Mouse (Mus musculus) kidney, postnatal 36 days (tissue): ENCODE results near the gene Tdrkh.
A peak's percentile ranks its signal among the peaks of the same experiment; 100 is the strongest.

Experiments used
- DNase-seq, 2 experiments: peaks; one replicate each; pipeline ENCODE4 v3.0.0; 2021 to 2022; ENCODE audit warnings: mixed read lengths in 2 of 2

The Tdrkh gene

DNA sequence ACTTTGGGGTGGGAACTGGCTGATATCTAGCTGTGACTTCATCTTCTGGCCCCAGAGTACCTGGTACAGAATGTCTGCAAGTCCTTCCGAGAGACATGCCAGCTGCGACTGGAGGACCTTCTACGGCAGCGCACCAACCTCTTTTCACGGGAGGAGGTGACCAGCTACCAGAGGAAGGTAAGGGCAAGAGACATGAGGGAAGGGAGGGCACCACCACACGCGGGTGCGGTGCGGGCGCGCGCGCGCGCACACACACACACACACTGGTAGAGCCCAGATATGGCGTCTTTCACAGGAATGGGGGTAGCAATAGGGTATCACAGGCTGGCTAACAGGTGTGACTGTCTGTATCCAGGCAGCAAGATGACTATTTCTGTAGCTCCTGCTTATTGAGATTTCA lies 23.7 kb upstream of the Tdrkh start:
- DNase-seq = no peak

DNA sequence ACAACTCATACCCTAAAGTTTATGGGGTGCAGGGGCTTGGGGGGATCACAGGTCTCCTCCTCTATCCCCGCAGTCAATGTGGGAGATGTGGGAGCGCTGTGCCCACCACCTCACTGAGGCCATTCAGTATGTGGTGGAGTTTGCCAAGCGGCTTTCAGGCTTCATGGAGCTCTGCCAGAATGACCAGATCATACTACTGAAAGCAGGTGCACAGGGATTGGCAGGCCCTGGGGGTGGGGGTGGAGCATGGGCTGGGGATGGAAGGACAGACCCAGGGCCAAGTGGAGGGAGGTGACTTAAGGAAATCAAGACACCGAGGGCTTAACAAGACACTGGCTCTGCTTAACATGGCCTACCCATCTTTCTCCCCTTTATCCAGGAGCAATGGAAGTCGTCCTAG lies 22.1 kb upstream of the Tdrkh start:
- no peak for DNase-seq

DNA sequence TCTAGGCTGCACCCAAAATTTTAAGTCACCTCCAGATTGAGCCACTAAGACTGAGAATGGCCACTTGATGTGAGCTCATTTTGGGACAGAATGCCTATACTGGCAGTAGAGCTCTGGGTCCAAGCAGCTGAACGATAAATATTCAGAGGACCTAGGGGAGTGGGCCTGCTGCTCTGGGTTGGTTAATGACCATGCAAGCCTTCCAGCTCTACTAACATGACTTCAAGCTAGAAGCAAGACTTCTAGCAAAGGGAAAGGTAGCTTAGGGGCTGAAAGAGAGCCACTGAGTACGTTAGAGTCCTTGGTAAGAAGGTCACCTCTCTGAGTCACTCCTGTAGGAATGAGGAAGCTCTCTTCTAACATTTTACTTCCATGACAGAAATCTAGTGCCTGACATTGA lies 20.9 kb upstream of the Tdrkh start:
- DNase-seq = no peak

DNA sequence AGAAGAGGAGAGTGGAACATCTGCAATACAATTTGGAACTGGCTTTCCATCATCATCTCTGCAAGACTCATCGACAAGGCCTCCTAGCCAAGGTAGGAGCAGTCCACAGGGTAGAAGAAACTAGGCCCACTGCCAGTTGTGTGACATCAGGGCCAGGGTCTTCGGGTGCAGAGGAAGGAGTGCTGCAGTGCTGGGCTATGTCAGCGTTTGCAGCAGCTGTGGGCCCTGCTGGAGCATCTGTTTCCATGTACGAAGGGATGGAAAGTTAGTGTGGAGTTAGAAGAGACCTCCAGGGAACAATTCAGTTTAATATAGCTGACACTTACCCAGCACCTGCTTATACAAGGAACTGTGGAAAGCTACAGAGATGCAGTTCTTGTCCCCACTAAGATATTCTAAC lies 20.0 kb upstream of the Tdrkh start:
- DNase-seq = no peak

DNA sequence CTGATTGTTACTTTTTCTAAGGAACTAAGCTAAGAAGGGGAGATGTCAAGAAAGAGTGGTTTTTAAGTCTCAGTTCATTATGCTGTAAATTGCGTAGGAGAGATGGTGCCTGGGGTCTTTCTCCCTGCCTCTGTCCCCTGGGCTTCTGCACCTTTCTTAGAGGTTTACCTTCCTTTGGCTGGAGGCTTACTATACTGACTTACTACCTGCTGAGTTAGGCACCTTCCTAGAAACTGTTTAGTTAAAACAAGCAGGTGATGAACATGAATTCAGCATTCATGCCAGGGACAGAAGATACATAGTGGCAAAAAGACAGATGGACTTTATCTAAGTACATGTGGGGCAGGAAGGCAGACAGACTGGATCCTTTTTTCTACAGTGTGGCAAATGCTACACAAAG lies 16.7 kb upstream of the Tdrkh start:
- no peak for DNase-seq

DNA sequence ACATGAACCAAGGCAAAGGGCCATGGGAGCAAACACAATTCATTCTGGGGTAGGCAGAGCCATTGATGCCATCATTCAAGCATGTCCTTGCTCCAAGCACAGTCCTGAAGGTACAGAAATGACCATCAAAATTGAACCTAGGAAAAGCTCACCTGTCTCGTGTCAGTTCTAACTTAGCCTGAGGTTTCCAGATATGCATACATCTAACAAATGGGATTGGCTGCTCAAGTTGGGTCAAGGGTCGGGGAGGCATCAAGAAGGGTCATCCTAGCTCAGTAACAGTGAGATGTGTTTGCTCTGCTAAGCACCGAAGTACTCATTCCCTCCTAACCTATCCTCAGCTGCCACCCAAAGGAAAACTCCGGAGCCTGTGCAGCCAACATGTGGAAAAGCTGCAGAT lies 16.2 kb upstream of the Tdrkh start:
- no peak for DNase-seq

DNA sequence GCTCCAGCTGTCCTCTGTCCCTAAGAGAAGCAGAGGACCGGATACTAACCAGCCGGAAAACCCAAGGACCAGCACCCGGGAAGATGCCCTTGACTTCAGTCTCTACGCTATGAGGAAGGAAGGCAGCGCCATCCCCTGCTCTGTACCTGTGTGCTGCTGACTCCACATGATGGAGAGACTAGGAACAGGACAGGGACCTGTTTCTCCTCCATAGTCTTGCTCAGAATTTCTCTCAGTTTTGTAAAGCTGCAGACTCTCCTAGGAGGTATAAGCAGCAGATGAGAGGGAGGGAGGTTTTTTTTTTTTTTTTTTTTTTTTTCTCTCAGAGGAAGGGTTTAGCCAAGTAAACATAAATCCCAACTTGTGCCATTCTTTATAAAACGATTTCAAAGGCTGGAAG lies 14.9 kb upstream of the Tdrkh start, which contains the start of gene Lingo4:
Gene Lingo4 (plus strand): TSS at position 301 of the 400 bp plus-strand sequence.
- no peak for DNase-seq

DNA sequence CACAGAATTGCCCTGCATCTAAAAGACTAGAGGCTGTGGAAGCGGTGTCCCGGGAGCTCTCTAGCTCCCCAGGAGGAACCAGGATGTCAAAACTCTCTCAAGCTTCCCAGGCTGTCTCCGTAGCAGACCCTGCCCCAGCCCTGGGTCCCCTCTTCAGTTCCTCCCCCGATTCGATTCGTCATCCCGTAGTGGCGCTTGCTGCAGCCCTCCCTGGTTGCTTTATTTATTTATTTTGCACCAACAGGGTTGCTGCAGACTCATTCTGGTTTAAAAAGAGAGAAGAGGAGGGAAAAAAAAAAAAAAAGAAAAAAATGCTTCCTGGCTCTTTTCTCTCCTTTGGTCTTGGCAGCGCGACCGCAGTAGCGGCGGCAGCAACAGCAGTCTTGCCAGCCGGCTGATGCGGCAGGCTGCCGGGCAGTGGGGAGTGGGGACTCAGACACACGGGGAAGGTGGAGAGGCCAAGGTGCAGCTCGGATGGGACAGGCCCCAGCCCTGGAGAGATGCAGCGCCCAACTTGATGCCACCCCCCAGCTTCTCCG lies 14.1 kb upstream of the Tdrkh start:
- peak in 1 of 2 experiments; percentile 59 for DNase-seq

DNA sequence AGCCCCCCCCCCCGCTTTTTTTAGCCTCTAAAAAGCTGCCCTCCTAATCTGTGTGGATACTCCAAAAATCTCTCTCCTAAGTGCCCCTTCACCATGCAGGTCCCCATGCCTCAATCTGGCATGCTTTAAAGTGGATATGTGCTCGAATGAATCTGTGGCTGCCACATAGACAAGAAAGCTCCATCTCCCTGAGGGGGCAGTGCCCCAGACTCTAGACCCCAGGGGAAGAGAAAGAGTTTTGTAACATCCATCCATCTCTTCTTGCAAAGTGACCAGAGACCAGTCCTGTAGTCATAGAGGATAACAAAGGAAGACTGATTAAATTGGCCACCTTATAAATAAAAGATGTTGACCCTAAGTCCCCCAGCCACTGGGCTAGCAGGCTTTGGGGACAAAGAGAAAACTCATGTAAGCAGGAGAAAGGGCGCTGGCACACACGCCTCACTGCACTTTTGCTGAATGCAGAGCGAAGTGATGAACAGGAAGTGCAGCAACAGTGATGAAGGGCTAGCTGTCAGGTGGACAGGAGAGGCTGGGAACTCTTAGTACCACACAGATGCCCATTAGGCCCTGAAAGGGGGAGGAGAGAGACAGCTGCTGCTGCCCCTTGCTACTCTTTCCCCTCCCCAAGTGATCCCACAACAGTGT lies 13.3 kb upstream of the Tdrkh start:
- no peak for DNase-seq

DNA sequence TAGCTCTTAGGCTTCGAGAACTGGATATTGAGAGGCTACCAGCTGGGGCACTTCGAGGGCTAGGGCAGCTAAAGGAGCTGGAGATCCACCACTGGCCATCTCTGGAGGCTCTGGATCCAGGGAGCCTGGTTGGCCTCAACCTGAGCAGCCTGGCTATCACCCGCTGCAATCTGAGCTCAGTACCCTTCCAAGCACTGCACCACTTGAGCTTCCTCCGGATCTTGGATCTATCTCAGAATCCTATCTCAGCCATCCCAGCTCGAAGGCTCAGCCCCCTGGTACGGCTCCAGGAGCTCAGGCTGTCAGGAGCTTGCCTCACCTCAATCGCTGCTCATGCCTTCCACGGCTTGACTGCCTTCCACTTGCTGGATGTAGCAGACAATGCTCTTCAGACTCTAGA lies 10.6 kb upstream of the Tdrkh start:
- no peak for DNase-seq

DNA sequence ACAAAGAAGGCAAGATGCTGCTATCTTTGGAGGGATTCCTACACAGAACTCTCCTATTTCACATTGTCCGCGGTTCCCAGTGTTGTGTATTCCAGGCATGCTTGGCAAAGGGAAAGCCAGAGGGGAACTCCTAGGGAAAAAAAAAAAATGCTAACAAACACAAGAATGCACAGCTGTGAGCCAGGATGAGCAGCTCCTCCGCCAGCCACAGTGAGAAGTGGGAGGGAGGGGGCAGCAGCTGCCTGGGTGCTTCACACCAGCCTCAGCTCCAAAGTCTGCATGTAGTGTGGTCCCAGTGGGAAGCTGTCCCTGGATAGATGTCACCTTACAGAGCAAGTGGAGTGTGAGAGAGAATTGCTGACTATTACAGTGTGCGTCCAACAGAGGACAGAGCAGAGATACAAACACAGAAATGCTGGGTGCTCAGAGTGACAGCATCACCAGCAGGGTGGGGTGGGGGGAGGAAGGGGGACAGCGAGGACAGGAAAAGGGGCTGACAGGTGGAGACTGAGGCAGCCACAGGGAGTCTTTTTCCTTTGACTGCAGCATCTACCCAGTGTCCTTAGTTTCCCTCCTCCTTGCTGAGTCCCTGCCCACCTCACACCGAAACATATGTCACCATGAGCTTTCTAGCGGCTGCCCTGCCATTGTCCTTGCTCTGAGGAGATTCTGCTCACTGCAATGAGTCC lies 8.6 kb upstream of the Tdrkh start:
- no peak for DNase-seq

DNA sequence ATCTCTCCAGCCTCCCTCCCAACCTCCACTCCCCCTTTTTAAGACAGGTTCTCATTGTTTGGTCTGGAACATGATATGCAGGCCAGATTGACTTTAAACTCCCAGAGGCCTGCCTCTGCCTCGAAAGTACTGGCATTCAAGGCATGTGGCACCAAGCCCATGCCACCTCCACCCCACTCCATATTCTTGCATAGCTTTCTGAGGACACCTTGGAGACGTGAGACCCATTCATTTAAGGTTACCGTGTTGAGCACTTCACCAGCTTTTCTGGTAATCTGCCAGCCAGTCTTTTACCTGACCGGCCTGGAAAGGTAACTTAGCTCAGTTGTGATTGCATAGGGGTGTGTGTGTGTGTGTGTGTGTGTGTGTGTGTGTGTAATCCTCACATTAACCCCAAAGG lies 7.5 kb upstream of the Tdrkh start:
- DNase-seq = peak in 1 of 2 experiments; percentile 27

DNA sequence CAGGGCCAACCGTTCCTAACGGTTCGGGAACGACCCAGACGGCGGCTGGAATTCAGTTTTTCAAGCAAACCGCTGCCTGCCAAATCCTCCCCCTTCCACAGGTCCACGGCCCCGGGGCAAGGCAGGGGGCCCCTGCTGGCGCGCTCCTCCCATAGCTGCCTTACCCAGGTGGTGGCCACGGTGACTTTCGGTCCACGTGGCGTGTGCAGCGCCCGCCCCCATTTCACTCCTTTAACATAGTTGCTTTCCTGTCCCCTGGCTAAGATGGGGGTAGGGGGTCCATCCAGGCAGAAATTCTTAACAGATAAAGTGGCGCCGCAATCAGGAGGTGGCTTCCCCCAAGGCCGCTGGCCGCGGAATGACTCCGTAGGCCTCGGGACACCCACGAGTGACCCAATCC lies 543 bp upstream of the Tdrkh start:
- peak in 1 of 2 experiments; percentile 39 for DNase-seq

DNA sequence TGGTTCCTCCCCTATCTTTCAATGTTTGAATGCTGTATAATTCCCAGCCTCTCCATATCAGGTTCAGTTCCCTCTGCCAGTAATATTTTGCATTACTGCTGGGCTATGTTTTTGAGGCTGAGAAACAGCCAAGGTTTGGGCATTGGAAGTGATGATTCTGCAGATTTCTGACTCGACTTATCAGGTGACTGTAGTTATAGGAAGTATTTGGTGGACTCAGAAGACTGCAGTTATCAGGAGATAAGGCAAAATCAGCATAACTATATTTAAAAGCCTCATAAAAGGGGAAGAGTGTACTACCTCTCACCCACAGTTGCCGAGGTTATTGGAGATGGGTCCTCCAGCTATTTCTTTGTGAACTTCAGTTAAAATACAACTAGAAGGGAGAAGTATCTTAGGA lies 17.9 kb downstream of the Tdrkh start:
- DNase-seq = no peak

DNA sequence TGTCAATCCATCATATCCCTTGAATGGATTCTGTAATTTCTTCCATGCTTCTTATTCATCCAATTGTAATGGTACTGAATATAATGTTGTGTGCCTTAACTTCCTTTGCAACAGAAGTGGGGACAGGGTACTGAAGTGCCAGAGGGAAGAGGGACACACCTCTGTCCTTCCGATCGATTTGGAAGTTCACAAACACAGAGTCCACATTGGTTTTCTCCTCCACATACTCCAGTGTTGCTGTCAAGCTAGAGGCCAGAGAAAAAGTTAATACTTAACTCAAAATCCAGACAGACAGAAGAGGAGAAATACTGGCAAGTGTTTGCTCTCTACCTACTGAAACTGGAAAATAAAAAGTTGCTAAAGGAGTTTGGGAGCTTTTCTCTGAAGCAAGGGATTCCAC lies 21.2 kb downstream of the Tdrkh start:
- DNase-seq = peak in 1 of 2 experiments; percentile 20

DNA sequence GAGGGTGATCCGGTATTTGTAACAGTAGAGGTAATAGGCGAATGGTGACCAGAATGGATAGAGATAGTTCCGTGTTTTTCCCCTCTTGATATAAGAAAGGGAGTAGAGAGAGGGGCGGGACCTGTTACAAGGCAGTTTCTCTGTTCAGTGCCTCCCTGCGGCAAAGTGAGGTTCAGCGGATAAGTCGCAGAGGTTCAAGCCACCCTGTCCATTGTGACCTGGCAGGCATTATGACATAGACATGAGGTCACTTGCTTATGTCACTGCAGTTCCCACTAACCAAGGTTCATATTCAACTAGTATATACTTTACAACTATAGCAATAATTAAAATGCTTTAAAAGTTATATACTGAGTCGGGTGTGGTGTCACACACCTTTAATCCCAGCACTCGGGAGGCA lies 23.3 kb downstream of the Tdrkh start:
- no peak for DNase-seq

DNA sequence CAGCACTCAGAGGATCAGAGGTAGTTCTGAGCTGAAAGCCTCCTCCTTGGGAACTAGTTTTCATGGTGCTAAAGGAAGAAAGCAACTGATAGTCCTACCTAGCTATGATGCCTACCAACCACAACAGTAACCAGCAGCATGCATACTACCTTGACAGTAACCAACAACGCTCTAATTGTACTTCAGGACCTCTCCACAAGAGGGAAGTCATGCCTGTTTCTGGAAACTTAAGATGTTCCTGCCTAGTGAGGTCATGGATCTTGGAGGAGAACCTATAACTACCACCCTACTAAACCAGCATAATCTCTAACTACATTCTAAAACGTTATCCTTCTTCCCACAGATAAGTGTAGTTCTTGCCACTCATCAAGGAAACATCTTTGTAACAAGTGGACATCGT lies 28.1 kb downstream of the Tdrkh start:
- DNase-seq = peak; percentile 16 to 42

DNA sequence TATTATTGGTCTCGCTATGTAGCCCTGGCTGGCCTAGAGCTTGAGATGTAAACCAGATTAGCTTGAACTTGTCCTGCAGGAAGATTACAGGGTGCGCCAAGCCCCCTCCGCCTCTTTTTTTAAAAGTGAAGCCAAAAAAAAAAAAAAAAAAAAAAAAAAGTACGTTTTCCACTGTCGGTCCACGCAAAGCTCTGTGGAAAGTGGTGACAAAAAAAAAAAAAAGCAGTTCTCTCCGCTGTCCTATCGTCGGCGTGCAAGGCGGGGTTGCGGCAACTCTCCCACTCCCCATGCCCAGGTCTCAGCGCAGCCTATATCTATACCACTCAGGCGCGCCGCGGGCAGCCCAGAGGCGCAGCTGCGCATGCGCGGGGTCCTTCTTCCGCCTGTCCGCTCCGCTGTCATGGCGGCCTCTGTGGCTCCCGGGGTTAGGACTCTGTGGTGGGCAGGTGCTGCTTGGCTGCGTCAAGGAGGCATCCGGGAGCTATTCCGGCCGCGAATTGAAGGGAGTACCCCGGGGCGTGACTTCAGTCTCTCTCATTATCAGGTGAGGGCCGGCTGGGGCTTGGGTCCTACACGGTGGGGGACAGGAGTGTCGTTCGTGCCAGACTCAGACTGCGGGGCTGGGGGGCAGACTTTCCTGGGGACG lies 30.0 kb downstream of the Tdrkh start, which contains the start of gene Mrpl9:
Gene Mrpl9 (plus strand): TSS at position 368 of the 646 bp plus-strand sequence.
- DNase-seq = peak; percentile 95 to 97

DNA sequence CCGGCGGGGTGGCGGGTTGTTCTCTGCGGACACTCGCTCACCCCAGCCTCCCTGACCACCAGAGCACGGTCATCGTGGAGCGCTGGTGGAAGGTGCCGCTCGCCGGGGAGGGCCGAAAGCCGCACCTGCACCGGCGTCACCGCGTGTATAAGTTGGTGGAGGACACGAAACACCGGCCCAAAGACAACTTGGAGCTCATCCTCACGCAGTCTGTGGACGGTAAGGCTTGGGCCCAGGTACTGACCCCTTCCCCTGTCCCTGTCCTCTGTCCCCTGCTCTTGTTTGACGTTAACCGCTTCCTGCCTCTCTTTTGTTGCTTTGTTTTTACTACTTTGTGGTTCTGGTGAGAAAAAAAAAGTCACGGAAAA lies 30.5 kb downstream of the Tdrkh start, which contains the start of gene Oaz3:
Gene Oaz3 (minus strand): TSS at position 319 of the 368 bp plus-strand sequence.
- no peak for DNase-seq

DNA sequence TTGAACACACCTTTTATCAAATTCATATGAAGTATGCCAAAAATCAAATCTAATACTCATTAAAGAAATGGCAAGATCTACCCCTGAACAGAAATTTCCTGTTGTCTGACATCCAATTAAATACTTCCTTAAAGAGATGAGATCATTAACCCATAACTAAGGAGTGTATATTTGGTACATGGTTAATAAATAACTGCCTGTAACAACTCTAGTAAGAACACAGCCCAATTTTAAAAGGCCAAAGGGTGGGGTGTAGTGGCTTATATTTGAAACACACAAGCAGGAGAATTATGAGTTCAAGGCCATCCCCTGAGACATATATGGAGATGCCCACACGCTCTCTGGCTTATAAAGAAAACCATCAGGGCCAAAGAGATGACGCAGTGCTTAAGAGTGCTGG lies 36.3 kb downstream of the Tdrkh start:
- no peak for DNase-seq

DNA sequence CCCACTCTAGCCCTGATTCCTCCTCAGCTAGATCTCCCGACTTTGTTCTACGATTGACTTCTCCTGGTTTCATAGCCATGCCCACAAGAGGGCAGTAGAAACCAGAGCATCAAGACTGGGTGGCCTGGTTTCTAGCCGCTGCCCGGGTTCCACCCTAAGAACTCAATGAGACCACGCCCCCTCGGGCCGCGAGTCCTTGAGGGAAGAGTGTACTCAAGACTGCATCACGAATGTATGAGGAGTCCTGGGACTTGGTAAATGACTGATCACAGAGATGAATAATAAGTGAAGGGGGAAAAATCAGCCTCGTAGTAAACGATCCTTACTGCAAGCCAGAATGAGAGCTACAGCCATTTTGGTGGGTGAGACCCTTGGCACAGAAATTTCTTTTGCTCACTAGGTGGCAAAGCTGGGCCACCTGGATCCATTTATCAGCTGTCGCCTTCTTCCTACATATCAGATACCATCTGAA lies 43.5 kb downstream of the Tdrkh start:
- peak; percentile 83 to 89 for DNase-seq

DNA sequence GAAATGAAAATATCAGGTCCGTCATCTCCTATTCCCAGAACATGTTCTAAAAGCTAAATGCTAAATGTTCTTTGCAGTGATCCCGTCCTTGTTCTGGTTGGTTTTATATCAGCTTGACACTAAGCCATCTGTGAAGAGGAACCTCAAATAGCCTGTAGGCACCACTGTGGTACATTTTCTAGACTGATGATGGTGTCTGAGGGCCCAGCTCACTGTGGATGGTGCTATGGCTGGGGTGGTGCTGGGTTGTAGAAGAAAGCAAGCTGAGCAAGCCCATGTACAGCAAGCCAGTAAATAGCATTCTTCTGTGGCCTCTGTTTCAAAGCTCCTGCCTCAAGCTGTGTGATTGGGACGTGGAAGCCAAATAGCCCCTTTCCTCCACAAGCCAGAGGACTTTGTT lies 44.0 kb downstream of the Tdrkh start:
- no peak for DNase-seq

DNA sequence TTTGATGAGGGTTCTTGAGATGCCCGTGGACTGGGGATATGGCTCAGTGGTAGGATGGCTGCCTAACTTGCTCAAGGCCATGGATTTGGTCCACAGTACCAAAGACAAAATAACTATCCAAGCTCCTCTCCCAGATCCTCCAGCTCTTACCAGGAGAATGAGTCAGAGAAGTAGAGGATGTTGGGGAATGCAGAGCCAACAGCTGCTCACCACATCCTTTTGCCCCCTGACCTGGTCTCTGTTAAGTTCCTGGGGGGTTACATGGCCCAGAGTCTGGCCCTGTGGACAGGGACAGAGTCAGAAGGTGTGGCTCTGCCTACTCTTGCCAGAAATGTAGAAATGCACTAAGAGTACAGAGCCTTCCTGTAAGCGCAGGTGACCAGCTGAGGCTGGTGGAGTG lies 46.8 kb downstream of the Tdrkh start:
- DNase-seq = no peak
